Mouse (Mus musculus) neural tube, embryonic 13.5 days (tissue): ENCODE measurements around the gene Peli2. TPM values are rescaled to one million over a fixed set of nuclear protein-coding genes. Genes with fewer than 3 reads are reported as not detected.

Experiments
- ATAC-seq: fragments of 200-750 bp; cut with Nextera tagmentation; 2 replicates; pipeline ENCODE4 v1.8.0; 2017; ENCODE audit warnings: low read depth, mild to moderate bottlenecking, moderate TSS enrichment, moderate library complexity
- H3K27ac ChIP-seq: fragments of 300-500 bp; sonication (generic); replicated peaks from 2 replicates; pipeline ENCODE4 v1.5.1; 2015; ENCODE audit warnings: moderate library complexity, mild to moderate bottlenecking, inconsistent platforms
- H3K27me3 ChIP-seq: fragments of 300-500 bp; sonication (generic); 2 replicates; pipeline ENCODE4 v1.6.1; 2015; ENCODE audit warnings: mild to moderate bottlenecking, inconsistent platforms
- H3K36me3 ChIP-seq: fragments of 300-500 bp; sonication (generic); 2 replicates; pipeline ENCODE4 v1.6.1; 2015; ENCODE audit warnings: mild to moderate bottlenecking, inconsistent platforms
- H3K4me1 ChIP-seq: fragments of 300-500 bp; sonication (generic); replicated peaks from 2 replicates; pipeline ENCODE4 v1.6.1; 2015; ENCODE audit warnings: inconsistent platforms
- H3K4me2 ChIP-seq: fragments of 300-500 bp; sonication (generic); 2 replicates; pipeline ENCODE4 v1.6.1; 2015; ENCODE audit warnings: inconsistent platforms, mild to moderate bottlenecking, moderate library complexity
- H3K4me3 ChIP-seq: fragments of 300-500 bp; sonication (generic); 2 replicates; pipeline ENCODE4 v1.5.1; 2015; ENCODE audit warnings: mild to moderate bottlenecking, inconsistent platforms
- H3K9ac ChIP-seq: fragments of 300-500 bp; sonication (generic); 2 replicates; pipeline ENCODE4 v1.6.1; 2015; ENCODE audit warnings: moderate library complexity, mild to moderate bottlenecking, inconsistent platforms
- H3K9me3 ChIP-seq: fragments of 300-500 bp; sonication (generic); 2 replicates; pipeline ENCODE4 v1.6.1; 2016; ENCODE audit warnings: inconsistent platforms
- WGBS: fragments of 180-500 bp; shearing (Covaris S2); methylation state at CpG from one replicate; pipeline ENCODE4 v1.1.7; 2015; 5-methylcytosine and 5-hydroxymethylcytosine counted together
- polyA plus RNA-seq: library from polyadenylated mRNA; unstranded; fragments of >200 nt; fragmentation: Nextera tagmentation; extraction: Ambion mirVana; gene quantifications from 2 replicates; pipeline ENCODE4 v1.2.1, GENCODE M21; 2015

Gene Peli2
- polyA plus RNA-seq, 1 experiment from 2014 or later, result 10.8 TPM

DNA sequence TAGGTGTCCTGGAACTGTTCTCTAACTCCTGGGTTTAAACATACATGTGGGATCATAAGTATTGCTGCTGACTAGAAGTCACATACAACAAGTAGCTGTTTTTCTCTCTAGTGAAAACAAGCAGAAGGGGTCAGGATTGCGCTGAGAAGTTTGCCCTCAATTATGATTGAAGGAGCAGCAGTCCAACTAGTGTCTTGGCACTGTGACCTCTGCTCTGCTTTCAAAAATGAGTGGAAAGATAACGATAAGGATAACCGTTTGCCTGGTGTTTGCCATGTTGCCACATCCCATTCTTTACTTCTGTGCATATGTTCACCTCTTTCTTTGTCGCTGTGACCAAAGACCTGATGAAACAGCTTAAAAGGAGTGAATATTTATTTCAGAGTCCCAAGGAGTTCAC lies 167.0 kb downstream of the Peli2 start:
- H3K4me1 ChIP-seq, result 0 out of 2 replicates have a peak, but pooled peaks cover 3% of the 10 kb centered on the region
- H3K27me3 ChIP-seq, result no peaks in the 10 kb centered on the region
- no peak overlapping the region for H3K4me3 ChIP-seq
- no peak overlapping the region for H3K9ac ChIP-seq
- H3K9me3 ChIP-seq, result no peaks in the 10 kb centered on the region
- ATAC-seq, result no peak
- no peak overlapping the region for H3K4me2 ChIP-seq
- no peaks in the 10 kb centered on the region for H3K36me3 ChIP-seq
- 87% methylated on average over 4 of the region's 4 CpGs for WGBS
- no peak overlapping the region for H3K27ac ChIP-seq

DNA sequence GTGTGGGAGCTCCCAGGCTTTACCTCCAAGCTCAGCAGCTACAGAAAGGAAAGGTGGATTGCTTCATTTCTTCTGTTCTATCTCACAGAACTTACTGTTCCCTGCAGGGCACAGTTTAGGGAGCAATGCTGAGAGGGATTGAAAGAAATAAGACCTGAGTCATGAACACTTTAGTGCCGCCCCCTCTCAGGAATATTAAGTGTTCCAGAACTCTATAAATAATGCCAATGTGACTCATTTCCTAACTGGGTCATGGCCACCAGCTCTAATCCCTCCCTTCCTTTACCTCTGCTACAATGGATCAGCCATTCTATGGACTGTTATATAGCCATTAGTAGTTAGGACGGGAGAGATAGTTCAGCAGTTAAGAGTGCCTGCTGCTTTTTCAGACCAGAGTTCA lies 168.0 kb downstream of the Peli2 start:
- Histone ChIP-seq H3K27me3 (no peaks in the 10 kb centered on the region), H3K4me1 (0 out of 2 replicates have a peak, but pooled peaks cover 3% of the 10 kb centered on the region), H3K9ac (no peak overlapping the region), H3K27ac (no peak overlapping the region), H3K36me3 (no peaks in the 10 kb centered on the region), H3K4me3 (no peak overlapping the region), H3K9me3 (no peaks in the 10 kb centered on the region), H3K4me2 (no peak overlapping the region)
- WGBS, result 77% methylated on average over 2 of the region's 2 CpGs
- no peak for ATAC-seq

DNA sequence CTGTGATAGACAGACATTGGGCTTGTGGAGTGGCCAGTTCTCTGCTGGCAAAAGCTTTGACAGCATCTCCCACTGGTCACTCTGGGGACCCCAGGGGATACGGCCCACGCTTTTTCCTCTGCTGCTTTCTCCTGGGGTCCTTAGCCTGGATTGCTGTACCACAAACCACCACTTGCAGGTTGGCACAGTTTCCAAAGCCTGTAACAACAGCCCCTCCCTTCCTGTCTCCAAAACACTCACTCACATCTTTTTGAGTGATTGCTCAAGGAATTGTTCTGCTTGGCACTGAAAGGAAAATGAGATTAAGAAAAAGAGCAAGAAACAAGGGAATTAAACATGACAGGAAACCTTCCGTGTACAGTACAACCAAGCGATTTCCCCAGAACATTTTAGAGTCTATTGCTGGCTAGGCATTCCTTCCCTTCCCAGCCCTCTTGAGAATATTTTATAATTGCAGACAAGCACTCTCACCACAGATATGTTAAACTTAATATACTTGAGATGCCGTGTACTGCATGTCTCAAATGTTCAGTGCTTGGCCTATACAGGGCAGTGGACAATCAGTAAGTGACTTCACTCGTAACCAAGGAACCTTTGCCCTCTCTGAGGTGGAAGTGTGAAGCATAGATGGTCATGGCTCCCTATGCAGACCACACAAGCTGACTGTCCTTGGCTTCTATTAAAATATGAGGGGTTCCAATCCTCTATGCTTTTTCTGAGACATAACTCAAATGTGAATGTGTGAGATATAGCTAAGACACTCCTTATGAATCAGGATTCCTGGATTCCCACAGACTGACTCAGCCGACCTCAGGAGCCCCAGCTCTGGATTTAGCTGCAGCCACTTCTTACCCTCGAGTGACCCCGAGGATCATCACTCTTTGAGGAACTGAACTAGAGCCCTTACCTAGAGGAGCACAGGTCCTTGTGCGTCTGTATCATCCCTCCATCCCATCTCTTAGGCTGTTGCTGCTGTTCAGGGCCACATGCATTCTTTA lies 169.3 kb downstream of the Peli2 start:
- ATAC-seq, result no peak
- no peaks in the 10 kb centered on the region for H3K27me3 ChIP-seq
- no peak overlapping the region for H3K4me3 ChIP-seq
- H3K36me3 ChIP-seq, result no peaks in the 10 kb centered on the region
- H3K27ac ChIP-seq, result no peak overlapping the region
- peaks cover 13% of the 10 kb centered on the region; the same call in 1 of the 2 replicates for H3K4me1 ChIP-seq
- H3K9me3 ChIP-seq, result no peaks in the 10 kb centered on the region
- no peak overlapping the region for H3K9ac ChIP-seq
- 84% methylated on average over 10 of the region's 10 CpGs for WGBS
- H3K4me2 ChIP-seq, result no peak overlapping the region

DNA sequence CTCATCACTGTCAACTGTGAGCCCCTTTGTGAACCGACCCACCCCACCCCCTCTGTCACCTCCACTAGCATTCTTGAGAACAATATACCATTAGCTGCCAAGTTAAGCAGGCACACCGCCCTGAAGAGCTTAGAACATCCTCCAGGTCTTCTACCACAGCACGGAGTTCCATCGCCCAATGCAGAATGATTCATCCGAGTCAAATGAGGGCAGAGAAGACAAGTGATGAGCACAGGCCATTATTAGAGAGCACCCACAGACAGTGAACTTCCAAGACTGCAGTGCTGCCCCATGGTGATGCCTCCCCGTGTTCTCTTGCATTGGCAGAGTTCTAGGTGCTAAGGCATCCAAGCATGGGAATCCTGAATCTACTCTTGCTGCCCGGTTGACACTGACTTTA lies 172.9 kb downstream of the Peli2 start:
- Histone ChIP-seq H3K27ac (no peak overlapping the region), H3K9ac (no peak overlapping the region), H3K27me3 (no peaks in the 10 kb centered on the region), H3K4me3 (no peak overlapping the region), H3K4me2 (no peak overlapping the region), H3K4me1 (peaks cover 23% of the 10 kb centered on the region; the same call in 1 of the 2 replicates), H3K36me3 (no peaks in the 10 kb centered on the region), H3K9me3 (no peaks in the 10 kb centered on the region)
- no peak for ATAC-seq
- WGBS, result 87% methylated on average over 7 of the region's 7 CpGs

DNA sequence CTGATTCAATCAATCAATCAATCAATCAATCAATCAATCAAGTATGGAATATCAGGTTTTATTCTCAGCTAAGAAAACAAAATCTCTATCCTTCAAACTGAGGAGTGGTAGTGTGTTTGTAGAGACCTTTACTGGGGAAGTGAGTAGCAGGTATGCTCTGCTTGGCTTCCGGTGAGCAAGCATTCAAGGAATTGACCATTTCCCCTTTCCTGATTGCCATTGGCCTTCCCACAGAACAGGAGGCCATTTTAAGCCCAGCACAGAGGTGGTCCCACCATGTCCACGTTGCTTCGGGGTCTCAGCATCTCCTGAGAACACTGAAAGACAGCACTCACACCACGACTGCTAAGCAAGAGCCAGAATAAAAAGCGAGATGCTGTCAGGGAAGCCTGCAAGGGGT lies 174.8 kb downstream of the Peli2 start:
- 60% methylated on average over 5 of the region's 5 CpGs for WGBS
- peaks cover 19% of the 10 kb centered on the region; the same call in 1 of the 2 replicates for H3K4me1 ChIP-seq
- H3K9ac ChIP-seq, result no peak overlapping the region
- no peak overlapping the region for H3K4me3 ChIP-seq
- H3K36me3 ChIP-seq, result no peaks in the 10 kb centered on the region
- peak overlapping the region; percentile 24; the same call in 1 of the 2 replicates for H3K4me2 ChIP-seq
- H3K9me3 ChIP-seq, result no peaks in the 10 kb centered on the region
- no peak for ATAC-seq
- no peaks in the 10 kb centered on the region for H3K27me3 ChIP-seq
- H3K27ac ChIP-seq, result no peak overlapping the region

DNA sequence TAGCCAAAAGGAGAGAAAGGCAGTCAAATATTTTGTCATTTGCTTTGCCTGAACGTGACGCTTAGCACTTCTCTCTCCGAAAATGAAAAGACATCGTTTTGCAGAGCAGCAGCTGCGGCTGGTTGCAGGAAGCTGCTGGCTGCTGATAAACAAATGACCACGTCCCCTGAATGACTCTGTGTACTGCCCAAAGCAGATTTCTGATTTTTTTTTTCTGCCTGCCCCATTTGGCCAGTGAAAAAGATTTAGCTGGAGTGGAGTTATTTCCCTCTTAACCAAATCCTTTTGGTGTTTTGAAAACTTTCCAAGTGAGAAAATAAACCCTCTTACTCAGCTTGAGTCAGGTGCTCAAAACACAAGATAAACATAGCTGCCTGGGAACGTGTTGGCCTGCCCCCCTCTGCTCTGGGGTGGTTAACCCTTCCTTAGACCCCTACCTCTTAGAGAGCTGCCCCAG lies 175.2 kb downstream of the Peli2 start:
- 33% methylated on average over 7 of the region's 7 CpGs for WGBS
- H3K4me1 ChIP-seq, result peaks cover 19% of the 10 kb centered on the region; the same call in 1 of the 2 replicates
- no peaks in the 10 kb centered on the region for H3K36me3 ChIP-seq
- H3K27me3 ChIP-seq, result no peaks in the 10 kb centered on the region
- no peak overlapping the region for H3K9ac ChIP-seq
- H3K4me3 ChIP-seq, result no peak overlapping the region
- H3K4me2 ChIP-seq, result peak overlapping the region; percentile 24; the same call in 1 of the 2 replicates
- no peak for ATAC-seq
- H3K27ac ChIP-seq, result no peak overlapping the region
- H3K9me3 ChIP-seq, result no peaks in the 10 kb centered on the region

DNA sequence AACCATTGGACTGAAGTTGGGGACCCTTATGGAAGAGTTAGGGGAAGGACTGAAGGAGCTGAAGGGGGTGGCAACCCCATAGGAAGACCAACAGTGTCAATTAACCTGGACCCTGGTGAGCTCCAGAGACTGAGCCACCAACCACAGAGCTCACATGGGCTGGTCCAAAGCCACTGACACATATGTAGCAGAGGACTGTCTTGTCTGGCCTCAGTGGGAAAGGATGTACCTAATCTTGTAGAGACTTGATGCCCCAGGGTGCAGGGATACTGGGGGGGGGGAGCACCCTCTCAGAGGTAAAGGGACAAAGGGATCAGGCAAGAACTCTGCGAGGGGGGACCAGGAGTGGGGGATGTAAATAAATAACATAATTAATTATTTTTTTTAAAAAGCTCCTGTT lies 176.2 kb downstream of the Peli2 start:
- Histone ChIP-seq H3K27me3 (no peaks in the 10 kb centered on the region), H3K4me2 (no peak overlapping the region), H3K27ac (no peak overlapping the region), H3K36me3 (no peaks in the 10 kb centered on the region), H3K4me1 (peaks cover 19% of the 10 kb centered on the region; the same call in 1 of the 2 replicates), H3K4me3 (no peak overlapping the region), H3K9me3 (no peaks in the 10 kb centered on the region), H3K9ac (no peak overlapping the region)
- ATAC-seq, result no peak
- WGBS, result 89% methylated on average over 1 of the region's 1 CpGs

DNA sequence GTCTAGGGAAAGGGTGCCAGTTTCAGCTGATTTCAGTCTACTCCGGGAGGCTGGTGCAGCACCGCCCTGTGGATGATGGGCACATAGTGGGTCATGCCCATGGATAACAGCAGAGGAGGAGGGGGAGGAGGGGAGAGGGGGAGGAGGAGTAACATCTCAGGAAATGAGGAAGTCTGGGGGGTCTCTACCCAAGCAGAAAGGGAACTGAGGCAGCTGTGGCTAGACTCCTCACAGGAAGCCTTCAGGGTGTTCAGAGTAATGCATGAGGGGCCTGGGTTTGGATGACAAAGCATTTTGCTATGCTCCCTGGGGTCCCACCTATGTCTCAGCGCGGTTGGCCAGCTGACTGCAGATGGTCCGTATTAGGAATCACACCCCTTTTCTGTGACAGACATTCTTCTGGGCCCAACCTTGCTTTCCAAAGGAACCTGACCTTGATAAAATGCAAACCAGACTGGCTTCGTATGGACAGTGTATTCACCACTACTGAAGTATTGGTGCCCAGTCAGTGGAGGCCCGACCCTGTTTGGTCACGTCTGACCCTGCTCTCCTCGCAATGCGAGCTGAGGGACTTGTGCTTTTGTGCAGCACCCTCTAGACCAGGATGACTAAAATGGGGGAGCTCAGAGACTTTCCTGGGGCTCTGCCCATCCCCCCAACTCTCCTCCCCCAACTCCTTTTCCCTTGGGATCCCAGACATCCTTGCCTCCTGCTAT lies 182.0 kb downstream of the Peli2 start:
- no peak overlapping the region for H3K27ac ChIP-seq
- no peaks in the 10 kb centered on the region for H3K36me3 ChIP-seq
- peak; percentile 27; the same call in 1 of the 2 replicates for ATAC-seq
- no peak overlapping the region for H3K4me2 ChIP-seq
- no peaks in the 10 kb centered on the region for H3K9me3 ChIP-seq
- 87% methylated on average over 10 of the region's 10 CpGs for WGBS
- no peak overlapping the region for H3K9ac ChIP-seq
- H3K4me1 ChIP-seq, result peaks cover 7% of the 10 kb centered on the region; the same call in 1 of the 2 replicates
- no peaks in the 10 kb centered on the region for H3K27me3 ChIP-seq
- no peak overlapping the region for H3K4me3 ChIP-seq

DNA sequence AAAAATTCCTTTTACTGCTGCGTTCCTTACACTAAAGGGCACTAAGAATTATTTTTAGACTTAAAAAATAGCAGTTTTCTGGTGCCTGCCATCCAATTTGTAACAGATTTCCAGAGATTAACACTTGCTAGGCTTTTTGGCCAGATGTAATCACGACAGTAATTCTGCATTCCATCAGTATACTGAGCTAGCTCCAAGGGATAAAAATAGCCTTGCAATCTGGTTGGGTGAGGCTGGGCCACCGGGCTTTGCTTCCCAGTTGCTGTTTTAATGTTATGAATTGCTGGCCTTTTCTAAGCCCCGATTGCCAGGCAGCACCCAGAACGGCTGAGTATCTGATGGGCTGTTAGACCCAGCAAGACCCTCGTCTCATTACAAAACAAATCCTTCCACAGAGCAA lies 182.6 kb downstream of the Peli2 start:
- WGBS, result 62% methylated on average over 6 of the region's 6 CpGs
- H3K9ac ChIP-seq, result no peak overlapping the region
- H3K36me3 ChIP-seq, result no peaks in the 10 kb centered on the region
- H3K4me3 ChIP-seq, result no peak overlapping the region
- ATAC-seq, result no peak
- H3K27ac ChIP-seq, result no peak overlapping the region
- H3K4me1 ChIP-seq, result peaks cover 7% of the 10 kb centered on the region; the same call in 1 of the 2 replicates
- H3K9me3 ChIP-seq, result peaks cover 3% of the 10 kb centered on the region; the same call in 1 of the 2 replicates
- H3K4me2 ChIP-seq, result no peak overlapping the region
- no peaks in the 10 kb centered on the region for H3K27me3 ChIP-seq

DNA sequence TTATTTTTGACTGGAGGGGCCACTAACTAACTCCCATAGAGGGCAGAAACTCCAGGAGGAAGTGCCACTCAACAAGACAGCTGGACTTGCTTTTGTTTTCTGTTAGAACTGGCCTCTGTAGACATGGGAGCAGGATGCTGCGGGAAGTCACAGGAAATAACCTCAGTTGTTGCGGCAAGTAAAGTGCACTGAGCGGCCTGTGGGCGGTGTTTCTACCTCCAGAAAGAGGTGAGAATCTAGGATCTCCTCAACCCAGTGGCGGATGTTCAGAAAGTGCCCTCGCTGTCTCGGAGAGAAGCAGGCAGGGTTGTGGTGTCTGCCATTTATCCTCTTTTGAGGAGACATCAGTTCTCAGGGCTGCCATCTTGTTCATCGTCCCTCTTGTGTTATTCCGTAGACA lies 183.2 kb downstream of the Peli2 start:
- H3K9ac ChIP-seq, result no peak overlapping the region
- H3K9me3 ChIP-seq, result peaks cover 3% of the 10 kb centered on the region; the same call in 1 of the 2 replicates
- no peak for ATAC-seq
- H3K4me2 ChIP-seq, result no peak overlapping the region
- peaks cover 7% of the 10 kb centered on the region; the same call in 1 of the 2 replicates for H3K4me1 ChIP-seq
- H3K36me3 ChIP-seq, result no peaks in the 10 kb centered on the region
- no peak overlapping the region for H3K27ac ChIP-seq
- no peaks in the 10 kb centered on the region for H3K27me3 ChIP-seq
- WGBS, result 93% methylated on average over 9 of the region's 9 CpGs
- no peak overlapping the region for H3K4me3 ChIP-seq

DNA sequence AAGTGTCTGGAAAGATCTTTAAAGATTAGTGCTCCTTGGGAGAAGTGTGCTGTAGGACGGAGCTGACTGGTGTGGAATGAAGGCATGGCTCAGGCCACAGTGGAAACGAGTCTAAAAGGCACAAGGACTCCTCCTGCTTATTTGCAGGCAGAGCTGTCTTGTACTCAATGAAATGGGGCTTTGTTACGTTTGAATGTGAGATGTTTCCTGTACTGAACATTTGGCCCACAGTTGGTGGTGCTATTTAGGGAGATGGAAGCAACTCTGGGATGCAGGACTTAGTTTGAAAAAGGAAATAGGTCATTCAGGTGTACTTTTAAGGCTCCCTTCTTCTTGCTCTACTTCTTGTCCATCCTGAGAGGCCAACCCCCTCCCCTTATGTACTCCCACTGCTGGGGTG lies 192.6 kb downstream of the Peli2 start:
- Histone ChIP-seq H3K9me3 (no peaks in the 10 kb centered on the region), H3K27ac (no peak overlapping the region), H3K4me1 (no peaks in the 10 kb centered on the region), H3K9ac (no peak overlapping the region), H3K27me3 (no peaks in the 10 kb centered on the region), H3K36me3 (no peaks in the 10 kb centered on the region), H3K4me3 (no peak overlapping the region), H3K4me2 (no peak overlapping the region)
- WGBS, result 65% methylated on average over 3 of the region's 3 CpGs
- no peak for ATAC-seq

DNA sequence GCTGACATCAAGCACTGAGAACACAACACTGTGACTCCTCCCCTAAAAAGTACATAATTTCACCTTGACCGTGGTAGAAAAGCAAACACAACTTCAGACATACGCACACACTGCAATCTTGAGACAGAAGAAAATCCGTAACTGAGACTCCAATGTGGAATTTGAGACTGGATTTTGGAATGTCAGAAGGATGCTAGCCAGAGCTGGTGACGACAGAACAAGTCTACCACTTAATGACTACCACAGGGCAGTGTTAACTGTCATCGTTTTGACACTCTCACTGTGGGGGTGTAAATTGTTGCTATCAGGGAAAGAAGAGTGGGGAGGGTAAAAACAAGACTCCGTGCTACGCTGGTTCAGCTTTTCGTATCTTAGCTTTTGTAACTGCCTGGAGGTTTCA lies 195.8 kb downstream of the Peli2 start:
- no peaks in the 10 kb centered on the region for H3K36me3 ChIP-seq
- no peak overlapping the region for H3K9ac ChIP-seq
- no peaks in the 10 kb centered on the region for H3K9me3 ChIP-seq
- no peaks in the 10 kb centered on the region for H3K4me1 ChIP-seq
- H3K27ac ChIP-seq, result no peak overlapping the region
- H3K4me2 ChIP-seq, result no peak overlapping the region
- no peak overlapping the region for H3K4me3 ChIP-seq
- ATAC-seq, result no peak
- WGBS, result 78% methylated on average over 8 of the region's 8 CpGs
- no peaks in the 10 kb centered on the region for H3K27me3 ChIP-seq
